Mouse (Mus musculus) MEL (cell line): ENCODE data around the gene Lhfpl5.

Source experiments
- BHLHE40 ChIP-seq: IDR thresholded peaks from 2 replicates; pipeline ENCODE4 v1.6.1; 2012; ENCODE audit warnings: low read depth, mild to moderate bottlenecking, inconsistent platforms, low read length, improper control_type of control experiment, borderline replicate concordance
- CTCF ChIP-seq, 3 experiments: IDR thresholded peaks in 2 of 3; conservative IDR thresholded peaks in 1 of 3; 2 replicates each; pipeline ENCODE4 v1.5.1; 2011 to 2012; ENCODE audit warnings: low read length in 3 of 3, low read depth in 2 of 3, mild to moderate bottlenecking in 2 of 3, improper control_type of control experiment in 1 of 3, inconsistent platforms in 1 of 3, mixed read lengths in 1 of 3, moderate library complexity in 1 of 3; ENCODE audit not compliant: control insufficient read depth in 1 of 3, insufficient read depth in 1 of 3, poor library complexity in 1 of 3, severe bottlenecking in 1 of 3
- ELF1 ChIP-seq: IDR thresholded peaks from 2 replicates; pipeline ENCODE4 v1.6.1; 2014; ENCODE audit warnings: low read depth, mild to moderate bottlenecking, inconsistent platforms, low read length, improper control_type of control experiment, moderate library complexity
- EP300 ChIP-seq, 2 experiments: IDR thresholded peaks; 2 replicates each; pipeline ENCODE4 v1.6.1; 2011; ENCODE audit warnings: improper control_type of control experiment in 2 of 2, low read length in 2 of 2, low read depth in 1 of 2, mild to moderate bottlenecking in 1 of 2
- GATA1 ChIP-seq: IDR thresholded peaks from 2 replicates; pipeline ENCODE4 v1.6.1; 2011; ENCODE audit warnings: low read depth, low read length, improper control_type of control experiment
- MAFK ChIP-seq: IDR thresholded peaks from 2 replicates; pipeline ENCODE4 v1.6.1; 2011; ENCODE audit warnings: low read depth, mild to moderate bottlenecking, low read length, improper control_type of control experiment, borderline replicate concordance
- MAX ChIP-seq: IDR thresholded peaks from 2 replicates; pipeline ENCODE4 v1.6.1; 2011; ENCODE audit warnings: low read length, improper control_type of control experiment
- NELFE ChIP-seq: IDR thresholded peaks from 2 replicates; pipeline ENCODE4 v1.6.1; 2011; ENCODE audit warnings: low read depth, low read length, improper control_type of control experiment
- POLR2A ChIP-seq, 2 experiments: IDR thresholded peaks; 2 replicates each; pipeline ENCODE4 v1.6.1; 2011 to 2012; ENCODE audit warnings: low read length in 2 of 2, mild to moderate bottlenecking in 2 of 2, control low read depth in 1 of 2, improper control_type of control experiment in 1 of 2, low read depth in 1 of 2, moderate library complexity in 1 of 2; ENCODE audit not compliant: control insufficient read depth in 1 of 2, insufficient read depth in 1 of 2, poor library complexity in 1 of 2
- RAD21 ChIP-seq: IDR thresholded peaks from 2 replicates; pipeline ENCODE4 v1.6.1; 2011; ENCODE audit warnings: mild to moderate bottlenecking, low read depth, low read length, improper control_type of control experiment
- SIN3A ChIP-seq: IDR thresholded peaks from 2 replicates; pipeline ENCODE4 v1.6.1; 2012; ENCODE audit warnings: low read length, improper control_type of control experiment, inconsistent platforms
- TBP ChIP-seq: IDR thresholded peaks from 2 replicates; pipeline ENCODE4 v1.8.0; 2011; ENCODE audit warnings: low read depth, low read length, improper control_type of control experiment
- TCF12 ChIP-seq: IDR thresholded peaks from 2 replicates; pipeline ENCODE4 v1.6.1; 2014; ENCODE audit warnings: low read depth, mild to moderate bottlenecking, inconsistent platforms, low read length, improper control_type of control experiment, moderate library complexity
- UBTF ChIP-seq: IDR thresholded peaks from 2 replicates; pipeline ENCODE4 v1.6.1; 2012; ENCODE audit warnings: low read depth, mild to moderate bottlenecking, inconsistent platforms, low read length, improper control_type of control experiment, moderate library complexity, borderline replicate concordance; ENCODE audit not compliant: insufficient read depth

- TF ChIP-seq CTCF (IDR thresholded peaks at IDR 0.05 in 2 of 3, conservative IDR thresholded peaks at IDR 0.05 in 1 of 3; ENCODE audit: control insufficient read depth in 1 of 3, insufficient read depth in 1 of 3, low read depth in 2 of 3, low read length in 3 of 3, poor library complexity in 1 of 3, severe bottlenecking in 1 of 3): no peak
- TF ChIP-seq MAX: no peak
- no peak for TF ChIP-seq MAFK
- TF ChIP-seq EP300 (IDR thresholded peaks at IDR 0.05; ENCODE audit: low read depth in 1 of 2, low read length in 2 of 2): no peak
- TF ChIP-seq UBTF: no peak
- no peak for TF ChIP-seq GATA1
- TF ChIP-seq TCF12: no peak
- TF ChIP-seq SIN3A: no peak
- no peak for TF ChIP-seq BHLHE40
- no peak for TF ChIP-seq NELFE
- no peak for TF ChIP-seq ELF1
- no peak for TF ChIP-seq POLR2A (IDR thresholded peaks at IDR 0.05; ENCODE audit: control insufficient read depth in 1 of 2, insufficient read depth in 1 of 2, low read depth in 1 of 2, low read length in 2 of 2, poor library complexity in 1 of 2)
- no peak for TF ChIP-seq RAD21
- TF ChIP-seq TBP: no peak
Measured at GRCm38 (mm10) chr17:28560598-28560997, 14.8 kb upstream of the Lhfpl5 start, which contains the start of gene Clps.
